Mouse (Mus musculus) hindbrain, embryonic 14.5 days (tissue): ENCODE results near the gene 1190002N15Rik. TPM values are rescaled to one million over a fixed set of nuclear protein-coding genes. Genes with fewer than 3 reads are reported as not detected.

ENCODE experiments used
- ATAC-seq: fragments of 200-750 bp; cut with Nextera tagmentation; 2 replicates; pipeline ENCODE4 v1.8.0; 2017; ENCODE audit warnings: moderate number of reproducible peaks, mild to moderate bottlenecking, moderate TSS enrichment, moderate library complexity; ENCODE audit not compliant: low FRiP score
- DNase-seq: peaks from one replicate; pipeline ENCODE4 v3.0.0-alpha.2; 2015; ENCODE audit warnings: low spot score
- H3K27ac ChIP-seq: fragments of 300-500 bp; sonication (generic); 2 replicates; pipeline ENCODE4 v1.5.1; 2014; ENCODE audit warnings: mild to moderate bottlenecking, moderate library complexity
- H3K27me3 ChIP-seq: fragments of 300-500 bp; sonication (generic); 2 replicates; pipeline ENCODE4 v1.6.1; 2014; ENCODE audit warnings: mild to moderate bottlenecking, low read length, mixed read lengths; ENCODE audit not compliant: control insufficient read depth, insufficient read depth
- H3K36me3 ChIP-seq: fragments of 300-500 bp; sonication (generic); replicated peaks from 2 replicates; pipeline ENCODE4 v1.6.1; 2014; ENCODE audit not compliant: control insufficient read depth, insufficient read depth
- H3K4me1 ChIP-seq: fragments of 300-500 bp; sonication (generic); replicated peaks from 2 replicates; pipeline ENCODE4 v1.6.1; 2014; ENCODE audit warnings: antibody characterized with exemption, low read length, mixed read lengths; ENCODE audit not compliant: control insufficient read depth, insufficient read depth
- H3K4me2 ChIP-seq: fragments of 300-500 bp; sonication (generic); replicated peaks from 2 replicates; pipeline ENCODE4 v1.6.1; 2014; ENCODE audit warnings: mild to moderate bottlenecking, moderate library complexity
- H3K4me3 ChIP-seq: fragments of 300-500 bp; sonication (generic); replicated peaks from 2 replicates; pipeline ENCODE4 v1.5.1; 2014; ENCODE audit warnings: mild to moderate bottlenecking, low read length
- H3K9ac ChIP-seq: fragments of 300-500 bp; sonication (generic); 2 replicates; pipeline ENCODE4 v1.6.1; 2014
- H3K9me3 ChIP-seq: fragments of 300-500 bp; sonication (generic); 2 replicates; pipeline ENCODE4 v1.6.1; 2016; ENCODE audit warnings: low read length; ENCODE audit not compliant: control insufficient read depth
- WGBS: fragments of 180-500 bp; shearing (Covaris S2); extraction: QIAGEN DNeasy Blood & Tissue Kit; methylation state at CpG from one replicate; pipeline ENCODE4 v1.1.7; 2014; 5-methylcytosine and 5-hydroxymethylcytosine counted together
- polyA plus RNA-seq: library from polyadenylated mRNA; unstranded; fragments of >200 nt; fragmentation: Nextera tagmentation; extraction: Ambion mirVana; gene quantifications from 2 replicates; pipeline ENCODE4 v1.2.1, GENCODE M21; 2014

The 1190002N15Rik gene
- polyA plus RNA-seq = 12.8 and 13.2 TPM in 2 replicates

DNA sequence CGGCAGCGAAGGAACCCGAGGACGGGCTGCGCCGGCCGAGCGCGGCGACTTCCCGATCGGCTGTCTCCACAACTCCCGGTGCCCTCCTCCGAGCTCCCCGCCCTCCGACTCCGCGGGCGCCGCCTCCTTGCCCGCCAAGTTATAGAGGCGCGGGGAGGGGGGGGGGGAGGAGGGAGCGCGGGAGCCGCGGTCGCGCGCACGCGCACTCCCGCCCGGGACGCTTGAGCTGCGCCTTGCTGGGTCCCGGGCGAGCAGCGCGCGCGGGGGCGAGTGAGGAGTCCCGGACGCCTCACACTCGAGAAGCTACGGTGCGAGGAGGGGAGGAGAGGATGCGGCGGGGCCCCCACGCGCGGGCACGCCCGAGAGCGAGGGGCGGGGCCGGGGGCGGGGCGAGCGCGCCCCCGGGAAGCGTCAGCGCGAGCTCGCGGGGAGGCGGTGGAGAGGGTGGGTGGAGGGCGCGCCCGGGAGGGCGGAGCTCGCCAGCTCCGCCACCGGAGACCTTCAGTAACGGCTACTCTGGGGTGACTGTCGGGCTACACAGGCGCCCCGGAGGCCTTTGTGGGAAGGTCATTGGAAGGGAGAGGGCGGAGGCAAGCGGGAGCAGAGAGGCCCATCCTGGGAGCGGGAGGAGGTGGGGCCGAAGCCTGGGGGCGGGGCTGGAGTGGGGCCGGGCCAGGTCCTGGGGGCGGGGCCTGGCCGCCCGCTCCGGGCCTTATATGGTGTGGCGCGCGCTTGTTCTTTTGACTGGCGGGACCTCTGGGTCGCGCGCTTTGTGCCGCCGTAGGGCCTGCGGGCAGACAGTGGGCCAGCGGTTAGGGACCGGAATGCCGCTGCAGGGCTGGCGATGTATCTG is at the start of gene 1190002N15Rik:
1190002N15Rik (minus strand) TSS at position 112 of the 853 bp plus-strand sequence.
- Histone ChIP-seq H3K9ac (peak within 1 kb of the TSS; percentile 85), H3K9me3 (no peaks in the 10 kb centered on the region), H3K4me2 (peak within 1 kb of the TSS; percentile 79), H3K27ac (peak within 1 kb of the TSS; percentile 97), H3K4me1 (peaks cover 15% of the 10 kb centered on the region), H3K36me3 (no peaks in the 10 kb centered on the region), H3K27me3 (no peaks in the 10 kb centered on the region), H3K4me3 (peak within 1 kb of the TSS; percentile 88)
- DNase-seq = peak; percentile 91
- under 1% methylated on average over 61 of the region's 104 CpGs for WGBS
- peak; percentile 95 for ATAC-seq

DNA sequence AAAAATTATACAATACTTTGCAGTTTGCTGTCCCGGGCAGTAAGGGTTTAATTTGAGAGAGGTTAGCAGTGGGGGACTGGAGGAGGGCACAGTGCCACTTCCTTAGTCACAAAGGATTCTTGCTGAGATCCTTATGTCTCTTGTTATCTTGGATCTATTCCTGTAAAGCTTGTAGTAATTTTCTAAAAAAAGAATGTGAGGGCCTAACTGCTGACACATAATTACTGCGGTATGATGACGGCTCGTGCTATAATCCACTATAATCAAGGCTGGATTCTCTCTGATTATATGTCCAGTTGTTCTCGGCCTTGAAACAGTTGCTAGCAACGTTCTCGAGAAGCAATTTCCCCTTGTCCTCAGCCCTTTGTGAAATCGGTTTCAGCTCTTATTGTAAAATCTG is 44.4 kb upstream of the 1190002N15Rik start:
- Histone ChIP-seq H3K4me3 (no peak overlapping the region), H3K4me2 (no peak overlapping the region), H3K36me3 (no peaks in the 10 kb centered on the region), H3K9ac (no peak overlapping the region), H3K9me3 (no peaks in the 10 kb centered on the region), H3K27me3 (no peaks in the 10 kb centered on the region), H3K27ac (no peak overlapping the region), H3K4me1 (no peaks in the 10 kb centered on the region)
- DNase-seq (no peak), ATAC-seq (no peak)
- 68% methylated on average over 8 of the region's 8 CpGs for WGBS

DNA sequence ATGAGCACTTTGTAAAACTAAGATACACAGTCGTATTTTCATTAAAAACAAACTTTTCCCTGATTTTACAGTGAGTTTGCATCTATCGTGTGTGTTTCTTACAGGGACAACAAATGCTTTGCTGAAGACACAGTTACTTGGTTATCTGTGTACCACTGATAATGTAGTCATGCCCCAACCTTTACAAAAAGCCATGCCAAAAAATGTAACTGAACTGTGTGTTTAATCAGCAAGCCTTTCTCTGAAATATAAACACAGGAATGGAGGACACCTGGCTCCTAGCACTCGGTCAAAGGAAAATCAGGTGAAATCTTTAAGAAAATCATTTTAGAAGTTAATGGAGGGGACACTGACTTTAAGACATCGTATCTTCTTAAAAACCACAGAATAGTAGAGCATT is 43.8 kb upstream of the 1190002N15Rik start:
- Histone ChIP-seq H3K4me1 (no peaks in the 10 kb centered on the region), H3K36me3 (no peaks in the 10 kb centered on the region), H3K4me2 (no peak overlapping the region), H3K27ac (no peak overlapping the region), H3K4me3 (no peak overlapping the region), H3K9me3 (no peaks in the 10 kb centered on the region), H3K27me3 (no peaks in the 10 kb centered on the region), H3K9ac (no peak overlapping the region)
- WGBS = 92% methylated on average over 4 of the region's 4 CpGs
- ATAC-seq = no peak
- no peak for DNase-seq

DNA sequence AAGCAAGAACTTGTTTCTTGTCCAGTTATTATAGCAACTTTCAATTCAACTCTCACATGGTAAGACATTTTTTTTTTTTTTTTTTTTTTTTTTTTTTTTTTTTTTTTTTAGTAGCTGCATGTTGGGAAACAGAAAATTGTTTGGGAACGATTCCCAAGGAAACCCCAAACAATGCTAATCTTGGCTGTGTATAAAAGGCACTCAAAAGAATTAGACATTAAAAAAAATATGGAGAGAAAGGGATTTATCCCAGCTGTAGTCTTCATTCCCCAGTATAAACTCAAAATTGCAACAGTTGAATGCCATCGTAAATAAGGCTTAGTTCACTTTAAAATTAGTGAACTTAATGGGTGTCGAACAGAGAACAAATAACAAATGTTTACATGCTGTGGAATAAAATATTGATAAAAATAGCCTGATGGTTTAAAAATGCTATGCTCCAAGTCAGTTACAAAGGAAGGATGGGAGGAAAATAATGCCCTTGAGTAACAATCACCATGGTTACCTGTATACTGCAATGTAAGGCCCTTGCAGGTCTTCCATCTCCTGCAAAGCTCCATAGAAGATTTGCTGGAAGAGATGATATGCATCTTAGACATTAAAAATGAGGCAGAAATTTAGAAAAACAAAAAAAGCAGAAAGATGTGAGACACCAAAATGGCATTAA is 42.3 kb upstream of the 1190002N15Rik start:
- Histone ChIP-seq H3K4me3 (no peak overlapping the region), H3K27ac (no peak overlapping the region), H3K9ac (no peak overlapping the region), H3K4me1 (no peaks in the 10 kb centered on the region), H3K4me2 (no peak overlapping the region), H3K27me3 (no peaks in the 10 kb centered on the region), H3K36me3 (no peaks in the 10 kb centered on the region), H3K9me3 (no peaks in the 10 kb centered on the region)
- ATAC-seq (no peak), DNase-seq (no peak)
- WGBS = 88% methylated on average over 3 of the region's 3 CpGs

DNA sequence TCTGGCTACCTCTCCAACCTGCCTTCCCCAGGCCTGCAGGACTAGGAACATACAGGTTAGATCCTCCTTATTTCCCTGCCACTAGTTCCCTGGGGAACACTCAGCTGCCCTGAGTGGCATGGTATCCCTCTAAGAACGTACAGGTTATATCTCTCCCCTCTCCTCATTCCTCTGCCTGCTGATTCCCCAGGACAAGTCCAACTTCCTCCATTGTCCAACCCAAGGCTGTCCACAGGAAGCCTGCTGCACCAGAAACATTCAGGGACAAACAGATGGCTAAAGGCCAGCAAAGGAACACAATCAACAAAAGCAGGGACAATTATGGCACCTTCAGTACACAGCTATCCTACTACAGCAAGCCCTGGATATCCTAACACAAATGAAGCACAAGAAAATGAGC is 33.9 kb upstream of the 1190002N15Rik start:
- Histone ChIP-seq H3K4me1 (no peaks in the 10 kb centered on the region), H3K4me2 (no peak overlapping the region), H3K36me3 (no peaks in the 10 kb centered on the region), H3K4me3 (no peak overlapping the region), H3K27ac (no peak overlapping the region), H3K9me3 (peaks cover 11% of the 10 kb centered on the region; the same call in 1 of the 2 replicates), H3K27me3 (no peaks in the 10 kb centered on the region), H3K9ac (no peak overlapping the region)
- ATAC-seq (no peak), DNase-seq (no peak)
- WGBS = 82% methylated on average over 1 of the region's 1 CpGs

DNA sequence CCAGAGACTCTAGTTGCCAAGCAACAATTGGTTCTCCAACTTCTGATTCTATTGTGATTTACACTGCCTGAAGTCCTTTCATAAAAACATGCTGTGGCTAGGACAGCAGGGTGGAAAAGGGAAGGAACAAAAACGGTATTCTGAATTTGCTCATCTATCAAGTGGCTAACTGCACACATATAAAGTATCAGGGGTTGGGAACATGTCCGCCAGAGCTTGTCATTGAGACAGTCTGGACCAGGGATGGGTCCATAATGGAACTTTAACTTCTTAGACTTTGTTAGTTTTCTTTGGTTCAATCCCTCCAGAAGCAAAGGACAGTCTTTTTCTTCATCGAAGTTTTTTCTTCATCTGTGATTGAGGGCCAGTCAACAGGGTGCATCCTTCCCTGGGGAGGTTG is 30.5 kb upstream of the 1190002N15Rik start:
- no peak overlapping the region for H3K4me3 ChIP-seq
- no peaks in the 10 kb centered on the region for H3K4me1 ChIP-seq
- no peaks in the 10 kb centered on the region for H3K36me3 ChIP-seq
- 66% methylated on average over 3 of the region's 3 CpGs for WGBS
- no peak overlapping the region for H3K4me2 ChIP-seq
- DNase-seq = no peak
- peaks cover 5% of the 10 kb centered on the region; the same call in 1 of the 2 replicates for H3K9me3 ChIP-seq
- H3K27me3 ChIP-seq = no peaks in the 10 kb centered on the region
- no peak overlapping the region for H3K9ac ChIP-seq
- H3K27ac ChIP-seq = no peak overlapping the region
- no peak for ATAC-seq

DNA sequence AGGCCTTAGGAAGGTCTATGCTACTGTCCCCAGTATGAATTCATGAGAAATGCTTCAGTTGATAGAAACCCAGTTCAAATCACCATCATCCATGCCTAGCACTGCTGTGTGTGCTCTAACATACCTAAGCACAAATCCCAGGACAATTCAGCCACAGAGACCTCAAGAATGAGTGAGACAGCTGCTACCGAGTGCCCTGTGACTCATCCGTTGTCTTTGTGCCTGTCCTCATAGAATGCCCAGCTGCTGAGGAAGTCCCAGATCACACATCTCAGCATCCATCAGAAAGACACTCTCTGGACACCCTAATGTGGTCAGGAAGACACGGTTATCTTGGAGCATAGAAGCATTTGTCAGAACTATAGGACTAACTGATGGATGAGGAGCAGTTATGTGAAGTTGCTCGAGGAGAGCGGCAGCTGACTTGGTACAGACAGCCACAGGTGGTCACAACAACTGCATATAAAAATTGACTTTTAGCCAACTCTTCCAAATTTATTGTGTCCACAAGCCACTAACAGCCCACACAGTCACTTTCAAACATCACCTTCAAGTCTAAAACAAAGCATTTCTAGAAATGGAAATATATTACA is 29.9 kb upstream of the 1190002N15Rik start:
- DNase-seq (no peak), ATAC-seq (no peak)
- no peak overlapping the region for H3K9ac ChIP-seq
- no peaks in the 10 kb centered on the region for H3K4me1 ChIP-seq
- 59% methylated on average over 5 of the region's 5 CpGs for WGBS
- no peak overlapping the region for H3K4me2 ChIP-seq
- H3K4me3 ChIP-seq = no peak overlapping the region
- H3K27ac ChIP-seq = no peak overlapping the region
- 0 out of 2 replicates have a peak, but pooled peaks cover under 1% of the 10 kb centered on the region for H3K9me3 ChIP-seq
- H3K27me3 ChIP-seq = no peaks in the 10 kb centered on the region
- no peaks in the 10 kb centered on the region for H3K36me3 ChIP-seq

DNA sequence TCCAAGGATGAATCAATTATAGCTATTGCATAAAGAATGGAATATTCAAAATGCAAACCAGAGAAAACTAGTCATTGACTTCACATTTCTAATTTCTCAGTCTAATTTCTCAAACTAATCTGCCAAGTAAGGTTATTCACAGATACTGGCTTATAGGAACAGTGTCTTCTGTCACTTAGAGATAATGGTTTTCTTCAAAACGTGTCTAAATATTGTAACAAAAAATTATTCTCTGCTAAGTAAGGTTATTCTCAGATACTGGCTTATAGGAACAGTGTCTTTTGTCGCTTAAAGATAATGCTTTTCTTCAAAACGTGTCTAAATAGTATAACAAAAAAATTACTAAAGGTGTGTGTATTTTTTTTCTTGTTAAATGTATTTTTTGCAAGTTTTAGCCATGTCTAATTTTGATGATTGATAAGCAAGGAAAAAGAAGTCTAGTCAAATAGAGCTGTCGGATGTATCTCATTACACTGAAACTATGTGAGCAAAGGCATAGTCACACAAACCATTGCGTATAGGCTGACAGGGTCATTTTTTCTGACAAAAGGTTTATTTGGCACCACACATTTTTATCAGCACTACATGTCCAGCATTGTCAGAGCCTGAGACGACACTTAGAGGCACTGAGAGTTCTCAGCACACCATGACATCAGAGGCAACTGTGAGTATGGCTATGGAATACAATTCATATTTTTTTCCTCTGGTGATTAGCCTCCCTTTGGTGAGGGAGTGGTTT is 19.1 kb upstream of the 1190002N15Rik start:
- Histone ChIP-seq H3K4me1 (no peaks in the 10 kb centered on the region), H3K36me3 (no peaks in the 10 kb centered on the region), H3K27ac (no peak overlapping the region), H3K9me3 (no peaks in the 10 kb centered on the region), H3K4me2 (no peak overlapping the region), H3K9ac (no peak overlapping the region), H3K4me3 (no peak overlapping the region), H3K27me3 (no peaks in the 10 kb centered on the region)
- WGBS = 80% methylated on average over 6 of the region's 6 CpGs
- no peak for DNase-seq
- no peak for ATAC-seq

DNA sequence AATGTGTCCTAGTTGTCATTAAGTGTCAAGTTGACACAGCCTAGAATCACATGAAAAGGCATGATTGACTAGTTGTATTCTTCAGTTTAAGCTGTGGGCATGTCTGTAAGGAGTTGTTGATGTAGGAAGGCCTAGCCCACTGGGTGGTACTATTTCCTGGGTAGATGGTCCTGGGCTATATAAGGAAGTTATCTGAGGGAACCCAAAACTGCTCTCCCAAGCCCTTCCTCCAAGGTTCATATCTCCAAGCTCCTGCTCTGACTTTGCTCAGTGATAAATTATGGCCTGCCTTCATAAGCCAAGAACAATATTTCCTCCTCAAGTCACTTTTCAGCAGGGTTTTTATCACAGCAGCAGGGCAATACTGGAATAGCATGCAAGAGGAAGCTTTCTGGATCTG is 18.4 kb upstream of the 1190002N15Rik start:
- no peak for DNase-seq
- Histone ChIP-seq H3K9ac (no peak overlapping the region), H3K36me3 (no peaks in the 10 kb centered on the region), H3K4me1 (no peaks in the 10 kb centered on the region), H3K9me3 (no peaks in the 10 kb centered on the region), H3K27me3 (no peaks in the 10 kb centered on the region), H3K4me3 (no peak overlapping the region), H3K4me2 (no peak overlapping the region), H3K27ac (no peak overlapping the region)
- ATAC-seq = no peak
